Mouse (Mus musculus) hindbrain, embryonic 13.5 days (tissue): ENCODE results near the gene Cebpz. TPM values are rescaled to one million over a fixed set of nuclear protein-coding genes. Genes with fewer than 3 reads are reported as not detected.

Source experiments
- ATAC-seq: fragments of 200-750 bp; cut with Nextera tagmentation; 2 replicates; pipeline ENCODE4 v1.8.0; 2017; ENCODE audit warnings: moderate TSS enrichment; ENCODE audit not compliant: low FRiP score
- H3K27ac ChIP-seq: fragments of 300-500 bp; sonication (generic); 2 replicates; pipeline ENCODE4 v1.5.1; 2015; ENCODE audit warnings: inconsistent platforms, mild to moderate bottlenecking, moderate library complexity
- H3K27me3 ChIP-seq: fragments of 300-500 bp; sonication (generic); 2 replicates; pipeline ENCODE4 v1.6.1; 2015; ENCODE audit warnings: mild to moderate bottlenecking, inconsistent platforms
- H3K36me3 ChIP-seq: fragments of 300-500 bp; sonication (generic); 2 replicates; pipeline ENCODE4 v1.6.1; 2015; ENCODE audit warnings: mild to moderate bottlenecking, inconsistent platforms
- H3K4me1 ChIP-seq: fragments of 300-500 bp; sonication (generic); replicated peaks from 2 replicates; pipeline ENCODE4 v1.6.1; 2015; ENCODE audit warnings: inconsistent platforms
- H3K4me2 ChIP-seq: fragments of 300-500 bp; sonication (generic); 2 replicates; pipeline ENCODE4 v1.6.1; 2015; ENCODE audit warnings: inconsistent platforms, mild to moderate bottlenecking, moderate library complexity
- H3K4me3 ChIP-seq: fragments of 300-500 bp; sonication (generic); 2 replicates; pipeline ENCODE4 v1.5.1; 2015; ENCODE audit warnings: mild to moderate bottlenecking, inconsistent platforms
- H3K9ac ChIP-seq: fragments of 300-500 bp; sonication (generic); 2 replicates; pipeline ENCODE4 v1.6.1; 2015; ENCODE audit warnings: mild to moderate bottlenecking, inconsistent platforms
- H3K9me3 ChIP-seq: fragments of 300-500 bp; sonication (generic); 2 replicates; pipeline ENCODE4 v1.6.1; 2016; ENCODE audit warnings: inconsistent platforms
- WGBS: fragments of 180-500 bp; shearing (Covaris S2); methylation state at CpG from one replicate; pipeline ENCODE4 v1.1.7; 2015; 5-methylcytosine and 5-hydroxymethylcytosine counted together
- polyA plus RNA-seq: library from polyadenylated mRNA; unstranded; fragments of >200 nt; fragmentation: Nextera tagmentation; extraction: Ambion mirVana; gene quantifications from 2 replicates; pipeline ENCODE4 v1.2.1, GENCODE M21; 2015

Cebpz gene
- polyA plus RNA-seq, 1 experiment from 2014 or later, result 61.0 TPM

- WGBS, result 89% methylated on average over 7 of the region's 7 CpGs
- Histone ChIP-seq H3K27me3 (no peaks in the 10 kb centered on the region), H3K4me3 (no peak overlapping the region), H3K9ac (no peak overlapping the region), H3K4me2 (no peak overlapping the region), H3K4me1 (no peaks in the 10 kb centered on the region), H3K36me3 (no peaks in the 10 kb centered on the region), H3K9me3 (no peaks in the 10 kb centered on the region), H3K27ac (no peak overlapping the region)
- ATAC-seq, result no peak
Measured at GRCm38 (mm10) chr17:78894991-78895390, 41.9 kb downstream of the Cebpz start.

- Histone ChIP-seq H3K4me1 (no peaks in the 10 kb centered on the region), H3K9me3 (no peaks in the 10 kb centered on the region), H3K27me3 (no peaks in the 10 kb centered on the region), H3K4me2 (no peak overlapping the region), H3K36me3 (no peaks in the 10 kb centered on the region), H3K4me3 (no peak overlapping the region), H3K27ac (no peak overlapping the region), H3K9ac (no peak overlapping the region)
- WGBS, result 82% methylated on average over 9 of the region's 9 CpGs
- no peak for ATAC-seq
Measured at GRCm38 (mm10) chr17:78891020-78891419, 45.8 kb downstream of the Cebpz start.

- Histone ChIP-seq H3K4me2 (no peak overlapping the region), H3K4me1 (no peaks in the 10 kb centered on the region), H3K4me3 (no peak overlapping the region), H3K9ac (no peak overlapping the region), H3K36me3 (no peaks in the 10 kb centered on the region), H3K9me3 (no peaks in the 10 kb centered on the region), H3K27ac (no peak overlapping the region), H3K27me3 (no peaks in the 10 kb centered on the region)
- no peak; the same call in 1 of the 2 replicates for ATAC-seq
- 47% methylated on average over 3 of the region's 3 CpGs for WGBS
Measured at GRCm38 (mm10) chr17:78889184-78889583, 47.7 kb downstream of the Cebpz start.

GRCm38 (mm10) chr17:78888554-78888953 lies 48.3 kb downstream of the Cebpz start:
- Histone ChIP-seq H3K27me3 (no peaks in the 10 kb centered on the region), H3K9me3 (no peaks in the 10 kb centered on the region), H3K4me3 (no peak overlapping the region), H3K36me3 (no peaks in the 10 kb centered on the region), H3K27ac (no peak overlapping the region), H3K9ac (no peak overlapping the region), H3K4me1 (no peaks in the 10 kb centered on the region), H3K4me2 (no peak overlapping the region)
- ATAC-seq, result no peak
- WGBS, result 88% methylated on average over 4 of the region's 4 CpGs

- Histone ChIP-seq H3K27me3 (no peaks in the 10 kb centered on the region; the same call in 1 of the 2 replicates), H3K4me3 (no peak overlapping the region), H3K9ac (no peak overlapping the region), H3K4me1 (peaks cover 12% of the 10 kb centered on the region), H3K9me3 (no peaks in the 10 kb centered on the region), H3K4me2 (no peak overlapping the region), H3K36me3 (no peaks in the 10 kb centered on the region), H3K27ac (no peak overlapping the region)
- no peak for ATAC-seq
- WGBS, result 82% methylated on average over 5 of the region's 5 CpGs
Measured at GRCm38 (mm10) chr17:78885286-78886065, 51.4 kb downstream of the Cebpz start.

GRCm38 (mm10) chr17:78883291-78883690 lies 53.6 kb downstream of the Cebpz start:
- WGBS, result 91% methylated on average over 4 of the region's 4 CpGs
- H3K4me1 ChIP-seq, result peaks cover 12% of the 10 kb centered on the region
- H3K27me3 ChIP-seq, result no peaks in the 10 kb centered on the region; the same call in 1 of the 2 replicates
- H3K36me3 ChIP-seq, result no peaks in the 10 kb centered on the region
- no peak overlapping the region for H3K4me3 ChIP-seq
- no peak overlapping the region for H3K9ac ChIP-seq
- no peak overlapping the region for H3K4me2 ChIP-seq
- no peak overlapping the region for H3K27ac ChIP-seq
- H3K9me3 ChIP-seq, result no peaks in the 10 kb centered on the region
- ATAC-seq, result no peak

- H3K9me3 ChIP-seq, result no peaks in the 10 kb centered on the region
- H3K4me1 ChIP-seq, result peaks cover 12% of the 10 kb centered on the region
- H3K4me2 ChIP-seq, result peak within 1 kb of the TSS; percentile 73
- H3K4me3 ChIP-seq, result peak within 1 kb of the TSS; percentile 43
- no peaks in the 10 kb centered on the region for H3K36me3 ChIP-seq
- 3% methylated on average over 28 of the region's 28 CpGs for WGBS
- H3K27me3 ChIP-seq, result no peaks in the 10 kb centered on the region; the same call in 1 of the 2 replicates
- H3K27ac ChIP-seq, result peak within 1 kb of the TSS; percentile 40; the same call in 1 of the 2 replicates
- ATAC-seq, result peak; percentile 91
- peak within 1 kb of the TSS; percentile 70 for H3K9ac ChIP-seq
Measured at GRCm38 (mm10) chr17:78882401-78883112, 54.3 kb downstream of the Cebpz start, which contains the start of gene Eif2ak2. TSS of gene Eif2ak2 (minus strand) at chr17:78882573.

GRCm38 (mm10) chr17:78881878-78882304 lies 55.0 kb downstream of the Cebpz start:
- ATAC-seq, result peak; percentile 69

GRCm38 (mm10) chr17:78873886-78874285 lies 63.0 kb downstream of the Cebpz start:
- Histone ChIP-seq H3K27ac (no peak overlapping the region), H3K4me2 (no peak overlapping the region), H3K27me3 (no peaks in the 10 kb centered on the region), H3K9ac (no peak overlapping the region), H3K4me3 (no peak overlapping the region), H3K36me3 (peaks cover 2% of the 10 kb centered on the region; the same call in 1 of the 2 replicates), H3K4me1 (no peaks in the 10 kb centered on the region), H3K9me3 (no peaks in the 10 kb centered on the region)
- no peak for ATAC-seq
- 85% methylated on average over 6 of the region's 6 CpGs for WGBS

More at GRCm38 (mm10) chr17:78881878-78882304, 55.0 kb downstream of the Cebpz start:
- Histone ChIP-seq H3K4me2 (peak overlapping the region; percentile 73), H3K9ac (peak overlapping the region; percentile 70), H3K27me3 (no peaks in the 10 kb centered on the region; the same call in 1 of the 2 replicates), H3K36me3 (no peaks in the 10 kb centered on the region), H3K4me1 (peaks cover 12% of the 10 kb centered on the region), H3K4me3 (peak overlapping the region; percentile 43), H3K27ac (peak overlapping the region; percentile 40; the same call in 1 of the 2 replicates), H3K9me3 (no peaks in the 10 kb centered on the region)
- WGBS, result 9% methylated on average over 7 of the region's 7 CpGs

Other genes with a start within 250 kb of the Cebpz start
- gene Strn, start 199.9 kb downstream of the Cebpz start, polyA plus RNA-seq, result 5.0 and 5.7 TPM in 2 replicates
- gene Heatr5b, start 101.7 kb downstream of the Cebpz start, polyA plus RNA-seq, result 20.4 and 21.3 TPM in 2 replicates
- gene Gpatch11, start 101.5 kb downstream of the Cebpz start, polyA plus RNA-seq, result 48.8 and 52.7 TPM in 2 replicates
- gene Eif2ak2, start 54.5 kb downstream of the Cebpz start, polyA plus RNA-seq, result 4.0 and 5.9 TPM in 2 replicates
- not detected in 2 replicates for gene Sult6b1, start 30.1 kb downstream of the Cebpz start, polyA plus RNA-seq
- 125 and 127 TPM in 2 replicates for gene Cebpzos, start 20.6 kb downstream of the Cebpz start, polyA plus RNA-seq
- gene Ndufaf7, start 70 bp upstream of the Cebpz start, polyA plus RNA-seq, result 57.1 and 62.5 TPM in 2 replicates
- 17.6 and 18.8 TPM in 2 replicates for gene Prkd3, start 83.8 kb upstream of the Cebpz start, polyA plus RNA-seq
- 12.4 and 13.2 TPM in 2 replicates for gene Qpct, start 114.8 kb upstream of the Cebpz start, polyA plus RNA-seq